Mouse (Mus musculus) thymus, adult 2 months (tissue): ENCODE measurements around the gene Ppp2r5b. TPM values are rescaled to one million over a fixed set of nuclear protein-coding genes. Genes with fewer than 3 reads are reported as not detected.

Source experiments
- DNase-seq: peaks from one replicate; pipeline ENCODE4 v3.0.0; 2021
- H3K27ac ChIP-seq: fragments of 200-500 bp; 2 replicates; pipeline ENCODE4 v1.5.1; 2012; ENCODE audit warnings: low read length, control low read depth; ENCODE audit not compliant: control insufficient read depth, insufficient read depth
- H3K27me3 ChIP-seq: fragments of 200-500 bp; 2 replicates; pipeline ENCODE4 v1.6.1; 2012; ENCODE audit warnings: mild to moderate bottlenecking, low read length, moderate library complexity, mixed read lengths; ENCODE audit not compliant: control insufficient read depth, insufficient read depth
- H3K36me3 ChIP-seq: fragments of 200-500 bp; 2 replicates; pipeline ENCODE4 v1.6.1; 2012; ENCODE audit warnings: mild to moderate bottlenecking, low read length, moderate library complexity; ENCODE audit not compliant: control insufficient read depth, insufficient read depth
- H3K4me1 ChIP-seq: fragments of 200-500 bp; replicated peaks from 2 replicates; pipeline ENCODE4 v1.6.1; 2012; ENCODE audit warnings: low read length; ENCODE audit not compliant: control insufficient read depth, insufficient read depth
- H3K4me3 ChIP-seq: fragments of 200-500 bp; 2 replicates; pipeline ENCODE4 v1.5.1; 2012; ENCODE audit warnings: mild to moderate bottlenecking, low read length, control low read depth, moderate library complexity; ENCODE audit not compliant: control insufficient read depth, insufficient read depth
- CTCF ChIP-seq: fragments of 200-500 bp; IDR thresholded peaks from 2 replicates; pipeline ENCODE4 v1.5.1; 2012; ENCODE audit warnings: mild to moderate bottlenecking, control low read depth, low read length, moderate library complexity, borderline replicate concordance; ENCODE audit not compliant: control insufficient read depth, poor library complexity, insufficient read depth; ENCODE audit errors: extremely low read depth
- POLR2A ChIP-seq: fragments of 200-500 bp; IDR thresholded peaks from 2 replicates; pipeline ENCODE4 v1.6.1; 2012; ENCODE audit warnings: mild to moderate bottlenecking, low read length, control low read depth, moderate library complexity; ENCODE audit not compliant: control insufficient read depth, poor library complexity, insufficient read depth; ENCODE audit errors: extremely low read depth
- WGBS: fragments of 180-500 bp; shearing (Covaris S2); methylation state at CpG from one replicate; pipeline ENCODE4 v1.1.7; 2018; 5-methylcytosine and 5-hydroxymethylcytosine counted together
- polyA plus RNA-seq: library from polyadenylated mRNA; depleted of rRNA; stranded (reverse); fragments of >200 nt; gene quantifications from 2 replicates; pipeline ENCODE4 v1.2.3, GENCODE M21; 2012

Gene Ppp2r5b
- polyA plus RNA-seq, 1 experiment: 56.1 TPM

DNA sequence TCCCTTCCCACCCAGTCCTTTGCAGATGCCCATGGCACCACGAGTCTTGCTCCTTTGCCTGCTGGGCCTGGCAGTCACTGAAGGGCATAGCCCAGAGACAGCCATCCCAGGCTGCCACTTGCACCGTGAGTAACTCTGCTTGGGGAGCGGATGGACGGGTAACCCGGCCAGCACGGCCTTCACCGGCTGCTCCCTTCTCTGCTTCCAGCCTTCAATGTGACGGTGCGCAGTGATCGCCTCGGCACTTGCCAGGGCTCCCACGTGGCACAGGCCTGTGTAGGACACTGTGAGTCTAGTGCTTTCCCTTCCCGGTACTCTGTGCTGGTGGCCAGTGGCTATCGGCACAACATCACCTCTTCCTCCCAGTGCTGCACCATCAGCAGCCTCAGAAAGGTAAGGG lies 8.9 kb downstream of the Ppp2r5b start:
- H3K4me3 ChIP-seq: no peak overlapping the region
- 93% methylated on average over 14 of the region's 14 CpGs for WGBS
- H3K4me1 ChIP-seq: no peaks in the 10 kb centered on the region
- no peak for DNase-seq
- no peak overlapping the region for H3K27ac ChIP-seq
- no peaks in the 10 kb centered on the region for H3K27me3 ChIP-seq
- peaks cover 9% of the 10 kb centered on the region; the same call in 1 of the 2 replicates for H3K36me3 ChIP-seq
- TF ChIP-seq CTCF: no peak
- TF ChIP-seq POLR2A: no peak

DNA sequence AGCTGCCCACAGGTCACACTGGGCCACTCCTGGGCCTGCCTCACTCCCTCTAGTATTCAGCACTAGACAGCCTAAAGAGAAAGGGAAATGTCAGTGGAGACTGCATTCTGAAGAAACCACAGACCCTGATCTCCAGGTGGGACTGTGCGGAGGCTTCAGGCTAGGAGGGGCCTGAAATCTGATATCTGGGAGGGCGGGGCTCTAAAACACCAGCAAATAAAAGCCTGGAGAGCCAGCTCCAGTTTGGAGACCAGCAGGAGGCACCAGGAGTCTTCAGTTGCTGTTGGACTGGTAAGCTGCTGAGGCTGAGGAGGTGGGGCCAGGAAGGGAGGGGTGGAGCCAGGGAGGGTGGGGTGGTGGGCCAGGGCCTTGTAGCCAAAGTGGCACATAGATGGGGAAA lies 9.5 kb downstream of the Ppp2r5b start, which contains the start of gene Gpha2:
Gene Gpha2 (plus strand): TSS at position 246 of the 400 bp plus-strand sequence.
- whole genome bisulfite sequencing: 41% methylated on average over 2 of the region's 2 CpGs

DNA sequence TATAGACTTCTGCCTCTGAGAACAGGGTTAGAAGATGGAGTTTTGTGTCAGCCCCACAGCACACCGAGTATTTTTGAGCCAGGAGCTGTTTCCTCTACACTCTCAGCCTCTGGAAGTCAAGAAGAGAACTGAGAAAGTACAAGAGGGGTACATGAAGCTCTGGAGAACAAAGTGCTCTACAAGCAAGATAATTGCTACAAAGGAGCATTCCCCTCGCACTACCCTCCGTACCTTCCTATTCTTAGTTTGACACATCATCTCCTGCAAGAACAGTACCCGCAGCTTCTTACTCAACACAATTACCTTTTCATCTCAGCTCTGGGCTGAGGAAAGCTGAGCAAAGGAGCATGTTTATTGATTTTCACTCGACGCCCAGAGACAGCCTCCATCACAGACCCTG lies 17.1 kb downstream of the Ppp2r5b start:
- no peaks in the 10 kb centered on the region for H3K4me1 ChIP-seq
- no peak overlapping the region for H3K4me3 ChIP-seq
- TF ChIP-seq CTCF (no peak), POLR2A (no peak)
- no peaks in the 10 kb centered on the region for H3K36me3 ChIP-seq
- H3K27ac ChIP-seq: no peak overlapping the region
- no peak for DNase-seq
- no peaks in the 10 kb centered on the region for H3K27me3 ChIP-seq
- 88% methylated on average over 6 of the region's 6 CpGs for WGBS

More for the DNA sequence above, 9.5 kb downstream of the Ppp2r5b start, which contains the start of gene Gpha2:
- DNase-seq: no peak
- Histone ChIP-seq H3K27ac (no peak within 1 kb of the TSS), H3K36me3 (peaks cover 9% of the 10 kb centered on the region; the same call in 1 of the 2 replicates), H3K4me1 (no peaks in the 10 kb centered on the region), H3K4me3 (no peak within 1 kb of the TSS), H3K27me3 (no peaks in the 10 kb centered on the region)
- TF ChIP-seq POLR2A (no peak), CTCF (no peak)

DNA sequence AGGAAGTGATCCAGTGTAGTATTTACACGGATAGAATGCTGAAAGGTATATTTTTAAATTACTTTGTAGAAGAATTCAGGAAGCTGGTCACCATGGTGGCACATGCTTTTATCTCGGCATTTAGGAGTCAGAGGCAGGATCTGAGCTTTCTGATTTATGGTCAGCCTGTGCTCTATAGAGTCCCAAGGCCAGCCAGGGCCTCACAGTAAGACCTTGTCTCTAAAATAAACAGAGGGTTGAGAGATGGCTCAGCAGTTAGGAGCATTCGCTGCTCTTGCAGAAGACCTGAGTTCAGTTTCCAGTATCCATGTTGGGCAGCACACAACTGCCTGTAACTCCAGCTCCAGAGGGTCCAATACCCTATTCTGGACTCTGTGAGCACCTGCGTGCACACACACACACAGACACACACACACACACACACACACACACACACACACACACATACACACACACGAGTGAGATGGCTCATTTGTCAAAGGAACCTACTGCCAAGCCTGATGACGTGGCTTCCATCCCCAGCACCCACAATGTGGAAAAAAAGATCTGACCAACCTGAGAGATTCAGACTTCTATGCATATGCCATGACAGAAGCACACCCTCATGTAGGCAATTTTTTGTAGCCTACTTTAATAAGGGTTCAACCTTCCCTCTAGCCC lies 19.5 kb downstream of the Ppp2r5b start:
- no peaks in the 10 kb centered on the region for H3K36me3 ChIP-seq
- H3K4me1 ChIP-seq: no peaks in the 10 kb centered on the region
- no peak overlapping the region for H3K27ac ChIP-seq
- no peak overlapping the region for H3K4me3 ChIP-seq
- WGBS: 85% methylated on average over 6 of the region's 6 CpGs
- TF ChIP-seq CTCF (no peak), POLR2A (no peak)
- DNase-seq: no peak
- no peaks in the 10 kb centered on the region for H3K27me3 ChIP-seq

DNA sequence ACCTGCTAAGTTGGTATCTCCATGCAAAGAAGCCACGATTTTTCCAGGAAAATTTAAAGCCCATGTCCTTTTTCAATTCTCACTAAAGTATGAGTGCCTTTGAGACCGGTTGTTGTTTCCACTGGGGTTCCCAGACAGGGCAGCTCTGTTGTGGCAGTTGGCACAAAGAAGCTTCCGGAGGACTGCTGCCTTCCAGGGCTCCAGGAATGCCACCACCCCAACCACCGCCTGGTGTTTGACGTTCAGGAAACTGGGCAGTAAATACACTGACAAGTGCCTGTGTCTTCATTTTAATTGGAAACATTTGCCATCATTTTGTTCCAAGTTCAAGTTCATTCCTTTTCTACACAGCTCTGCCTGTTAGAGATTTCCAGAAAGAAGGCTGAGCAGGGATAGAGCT lies 29.0 kb downstream of the Ppp2r5b start:
- H3K27ac ChIP-seq: no peak overlapping the region
- no peaks in the 10 kb centered on the region for H3K27me3 ChIP-seq
- TF ChIP-seq POLR2A (no peak), CTCF (no peak)
- H3K4me1 ChIP-seq: no peaks in the 10 kb centered on the region
- DNase-seq: no peak
- H3K36me3 ChIP-seq: no peaks in the 10 kb centered on the region
- no peak overlapping the region for H3K4me3 ChIP-seq
- WGBS: 90% methylated on average over 5 of the region's 5 CpGs

DNA sequence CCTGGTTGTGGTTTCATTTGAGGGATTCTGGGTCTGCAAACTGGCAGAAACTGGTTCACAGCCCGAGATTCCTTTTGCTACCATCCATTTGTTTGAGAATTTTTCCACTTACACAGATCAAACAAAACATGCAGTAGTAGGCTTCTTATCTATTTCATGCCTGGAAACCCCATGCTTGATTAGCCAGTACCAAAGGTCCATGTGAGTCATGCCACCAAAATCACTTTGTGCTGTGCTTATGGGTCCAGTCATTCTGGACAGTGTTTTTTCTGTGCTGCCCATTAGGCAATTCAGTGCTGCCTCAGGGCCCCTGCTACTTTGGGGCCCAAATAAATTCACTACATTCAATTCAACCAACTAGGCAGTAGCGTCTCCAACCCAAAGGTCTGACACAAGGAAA lies 31.4 kb downstream of the Ppp2r5b start:
- 92% methylated on average over 2 of the region's 2 CpGs for WGBS

DNA sequence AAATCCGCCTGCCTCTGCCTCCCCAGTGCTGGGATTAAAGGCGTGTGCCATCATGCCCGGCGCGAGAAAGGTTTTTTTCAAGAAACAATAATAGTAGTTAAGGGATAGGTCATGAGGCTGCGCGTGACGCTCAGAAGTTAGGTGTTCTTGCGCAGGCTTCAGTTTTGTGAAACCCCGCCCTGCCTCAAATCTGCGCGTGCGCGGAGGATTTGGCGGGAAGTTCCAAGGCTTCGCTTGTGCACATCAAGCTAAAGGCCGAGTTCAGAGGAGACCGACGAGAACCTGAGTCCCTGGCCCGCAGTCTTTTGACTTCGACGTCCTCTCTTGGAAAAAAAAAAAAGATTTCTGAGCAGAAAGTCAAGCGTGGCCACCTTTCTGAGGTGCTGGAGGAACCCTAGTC lies 51.5 kb downstream of the Ppp2r5b start, which contains the start of gene Majin:
Gene Majin (plus strand): TSS at position 258 of the 400 bp plus-strand sequence.
- TF ChIP-seq CTCF: no peak
- no peak for TF ChIP-seq POLR2A
- no peak within 1 kb of the TSS for H3K4me3 ChIP-seq
- no peak within 1 kb of the TSS for H3K27ac ChIP-seq
- H3K4me1 ChIP-seq: peaks cover 5% of the 10 kb centered on the region
- no peaks in the 10 kb centered on the region for H3K36me3 ChIP-seq
- WGBS: 89% methylated on average over 23 of the region's 23 CpGs
- H3K27me3 ChIP-seq: no peaks in the 10 kb centered on the region
- no peak for DNase-seq

More for the DNA sequence above, 31.4 kb downstream of the Ppp2r5b start:
- no peak for DNase-seq
- no peak overlapping the region for H3K27ac ChIP-seq
- TF ChIP-seq POLR2A: no peak
- no peak for TF ChIP-seq CTCF
- no peaks in the 10 kb centered on the region for H3K4me1 ChIP-seq
- H3K4me3 ChIP-seq: no peak overlapping the region
- no peaks in the 10 kb centered on the region for H3K27me3 ChIP-seq
- H3K36me3 ChIP-seq: no peaks in the 10 kb centered on the region
